Mouse (Mus musculus): ENCODE measurements around the gene Dhrs1.

The Dhrs1 gene

DNA sequence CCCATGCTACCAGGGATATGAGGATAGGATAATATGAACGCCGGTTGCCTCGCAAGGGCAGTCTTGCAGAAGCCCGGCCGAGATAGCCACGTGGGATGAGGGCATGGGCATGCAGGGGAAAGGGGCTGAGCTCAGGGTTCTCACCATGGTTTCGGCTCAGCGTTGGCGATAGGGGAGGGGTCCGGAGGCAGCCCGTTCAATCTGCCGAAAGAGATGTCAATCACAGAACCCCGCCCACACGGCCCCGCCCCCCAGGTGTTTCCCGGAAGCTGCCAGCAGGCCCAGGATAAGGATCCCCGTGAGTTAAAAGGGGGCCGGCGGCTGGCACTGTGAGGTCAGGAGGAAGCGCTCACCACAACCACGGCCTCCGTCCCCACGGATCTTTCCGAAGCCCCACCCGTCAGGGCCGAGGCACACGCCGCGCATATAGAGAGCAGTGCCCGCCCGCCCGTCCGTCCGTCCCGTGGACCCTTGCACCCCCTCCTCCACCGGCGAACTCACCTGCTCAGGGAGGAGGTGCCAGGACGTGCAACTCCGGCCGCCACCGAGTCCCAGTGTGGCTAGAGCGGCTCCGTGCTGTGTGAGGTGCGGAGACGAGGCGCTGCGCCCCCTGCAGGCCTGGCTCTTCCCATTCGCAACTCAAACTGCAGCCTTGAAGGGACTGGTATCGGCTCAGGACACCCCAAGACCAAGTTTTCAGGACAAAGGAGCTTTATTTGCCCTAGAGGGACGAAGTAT lies 23.6 kb downstream of the Dhrs1 start, which contains the start of gene Rabggta:
Gene Rabggta (minus strand): TSS at position 564 of the 738 bp plus-strand sequence.
- peak; percentile 86 for DNase-seq (ENCODE audit: low read depth, low spot score)

DNA sequence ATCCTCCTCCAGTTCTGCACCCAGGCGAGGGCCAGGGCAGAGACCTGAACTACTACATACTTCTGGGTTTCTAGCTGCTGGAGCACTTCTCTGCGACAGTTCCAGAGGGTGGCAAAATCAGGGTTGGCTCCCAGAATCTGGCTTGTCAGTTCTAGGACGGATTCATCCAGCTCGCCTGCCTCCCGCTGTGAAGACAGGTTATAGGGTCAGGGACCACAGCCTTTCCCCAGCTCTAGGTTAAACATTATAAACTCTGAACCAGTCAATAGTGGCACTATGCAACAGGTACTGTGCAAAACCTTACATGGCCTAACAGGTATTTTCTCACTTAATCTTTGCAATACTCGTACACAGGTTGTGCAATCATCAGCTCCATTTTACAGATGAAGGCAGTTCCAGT lies 24.4 kb downstream of the Dhrs1 start:
- no peak for DNase-seq (ENCODE audit: low read depth, low spot score)

GRCm38 (mm10) chr14:55720666-55721065 lies 24.8 kb downstream of the Dhrs1 start:
- no peak for DNase-seq (ENCODE audit: low read depth, low spot score)

DNA sequence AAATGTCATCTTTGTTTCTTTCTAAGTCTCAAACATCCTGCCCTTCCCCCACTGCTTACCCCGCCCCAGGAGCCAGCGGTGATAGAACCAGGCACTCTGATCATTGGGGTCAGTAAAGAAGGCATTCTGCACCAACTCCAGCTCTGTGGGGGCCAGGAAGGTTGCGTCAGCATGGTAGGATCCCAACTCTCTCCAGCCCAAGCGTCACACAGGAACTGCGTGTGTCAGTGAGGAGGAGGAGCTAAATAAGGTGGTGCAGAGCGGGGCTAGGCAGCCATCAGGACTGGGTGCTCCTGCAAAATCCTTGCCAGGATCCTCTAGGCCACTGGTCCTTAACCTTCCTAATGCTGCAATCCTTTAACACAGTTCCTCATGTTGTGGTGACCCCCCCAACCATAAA lies 25.8 kb downstream of the Dhrs1 start:
- DNase-seq (ENCODE audit: low read depth, low spot score), result no peak

DNA sequence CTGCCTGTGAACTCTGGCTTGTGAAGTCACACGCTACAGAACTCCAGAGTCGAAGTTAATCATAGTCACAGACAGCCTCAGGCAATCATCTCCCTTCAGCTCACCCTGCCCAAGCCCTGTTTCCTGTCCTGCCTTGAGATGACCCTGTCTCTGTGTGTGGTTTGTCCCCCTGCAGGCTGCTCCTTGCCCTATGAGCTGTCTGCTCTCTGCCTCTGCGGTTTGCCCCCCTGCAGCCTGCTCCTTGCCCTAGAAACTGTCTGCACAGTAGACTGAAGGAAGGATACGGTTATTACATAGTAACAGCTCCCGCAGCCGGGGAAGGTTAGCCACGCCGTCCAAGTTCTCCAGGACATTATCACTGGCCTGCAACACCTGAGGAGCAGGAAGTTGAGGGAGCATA lies 28.6 kb downstream of the Dhrs1 start:
- DNase-seq (ENCODE audit: low read depth, low spot score), result no peak

GRCm38 (mm10) chr14:55716271-55716670 lies 29.2 kb downstream of the Dhrs1 start:
- DNase-seq (ENCODE audit: low read depth, low spot score), result no peak

GRCm38 (mm10) chr14:55714893-55715292 lies 30.6 kb downstream of the Dhrs1 start:
- no peak for DNase-seq (ENCODE audit: low read depth, low spot score)

GRCm38 (mm10) chr14:55713729-55714122 lies 31.8 kb downstream of the Dhrs1 start, which contains the start of gene Tgm1:
Gene Tgm1, minus strand, starts transcription at chr14:55713926.
- DNase-seq (ENCODE audit: low read depth, low spot score), result no peak

- DNase-seq (ENCODE audit: low read depth, low spot score), result no peak
These were observed 32.3 kb downstream of the Dhrs1 start for GRCm38 (mm10) chr14:55713007-55713728.

GRCm38 (mm10) chr14:55711786-55712185 lies 33.7 kb downstream of the Dhrs1 start:
- DNase-seq (ENCODE audit: low read depth, low spot score), result no peak

- no peak for DNase-seq (ENCODE audit: low read depth, low spot score)
These were observed 36.0 kb downstream of the Dhrs1 start for GRCm38 (mm10) chr14:55709509-55709908.

DNA sequence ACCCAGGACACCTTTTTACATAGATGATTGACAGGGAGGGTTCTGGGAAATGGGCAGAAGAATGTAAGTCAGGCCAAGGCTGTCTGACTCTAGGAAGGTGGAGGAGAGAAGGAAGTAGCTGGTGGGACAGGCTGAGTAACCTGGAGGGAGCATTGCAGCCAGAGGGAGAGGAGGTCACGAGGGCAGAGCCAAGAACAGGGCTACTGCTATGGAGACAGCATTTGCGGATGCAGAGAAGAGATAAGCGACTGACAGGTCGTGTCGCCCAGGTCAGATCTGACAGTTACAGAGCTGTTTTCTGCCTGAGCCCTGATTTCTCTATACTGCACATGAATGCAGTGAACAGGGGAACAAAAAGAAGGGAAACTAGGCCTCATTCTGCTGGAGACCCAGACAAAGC lies 38.1 kb downstream of the Dhrs1 start:
- no peak for DNase-seq (ENCODE audit: low read depth, low spot score)

GRCm38 (mm10) chr14:55706051-55706600 lies 39.4 kb downstream of the Dhrs1 start:
- DNase-seq (ENCODE audit: low read depth, low spot score), result no peak

GRCm38 (mm10) chr14:55702761-55703160 lies 42.7 kb downstream of the Dhrs1 start:
- no peak for DNase-seq (ENCODE audit: low read depth, low spot score)

- no peak for DNase-seq (ENCODE audit: low read depth, low spot score)
These were observed 44.4 kb downstream of the Dhrs1 start for GRCm38 (mm10) chr14:55701131-55701530.

GRCm38 (mm10) chr14:55697226-55697625 lies 48.3 kb downstream of the Dhrs1 start:
- DNase-seq (ENCODE audit: low read depth, low spot score), result no peak

- DNase-seq (ENCODE audit: low read depth, low spot score), result no peak
These were observed 56.1 kb downstream of the Dhrs1 start for GRCm38 (mm10) chr14:55689433-55689832.
